Mouse (Mus musculus): Measurements from ENCODE around the gene Grap2.

GRCm38 (mm10) chr15:80590641-80591040, 18.2 kb downstream of the Grap2 start:
- no peak for TF ChIP-seq TCF12 (IDR thresholded peaks at IDR 0.05; ENCODE audit: insufficient read depth, poor library complexity, severe bottlenecking)
- no peak for TF ChIP-seq POLR2A (IDR thresholded peaks at IDR 0.05; ENCODE audit: insufficient read length, low read depth)
- TF ChIP-seq MAX (IDR thresholded peaks at IDR 0.05; ENCODE audit: low read depth): no peak
- TF ChIP-seq SRF (IDR thresholded peaks at IDR 0.05; ENCODE audit: control insufficient read depth, insufficient read length, low read depth): no peak
- no peak for TF ChIP-seq TCF3 (IDR thresholded peaks at IDR 0.05; ENCODE audit: insufficient read length, low read depth)

All from myocyte (in vitro differentiated cells).